Mouse (Mus musculus) embryonic facial prominence, embryonic 11.5 days (tissue): ENCODE measurements around the gene Rfxank. TPM values are rescaled to one million over a fixed set of nuclear protein-coding genes. Genes with fewer than 3 reads are reported as not detected.

Experiments
- ATAC-seq: fragments of 200-750 bp; cut with Nextera tagmentation; replicated peaks from 2 replicates; pipeline ENCODE4 v1.8.0; 2017; ENCODE audit warnings: low read depth; ENCODE audit not compliant: insufficient number of reproducible peaks, low FRiP score, low TSS enrichment
- DNase-seq: peaks from one replicate; pipeline ENCODE4 v3.0.0-alpha.2; 2015; ENCODE audit warnings: low spot score
- H3K27ac ChIP-seq: fragments of 300-500 bp; sonication (generic); replicated peaks from 2 replicates; pipeline ENCODE4 v1.5.1; 2014; ENCODE audit warnings: mild to moderate bottlenecking, low read depth, low read length, control low read depth
- H3K27me3 ChIP-seq: fragments of 300-500 bp; sonication (generic); 2 replicates; pipeline ENCODE4 v1.6.1; 2014; ENCODE audit warnings: mild to moderate bottlenecking, low read length, moderate library complexity, mixed read lengths; ENCODE audit not compliant: control insufficient read depth, insufficient read depth
- H3K36me3 ChIP-seq: fragments of 300-500 bp; sonication (generic); replicated peaks from 2 replicates; pipeline ENCODE4 v1.6.1; 2014; ENCODE audit warnings: low read depth, mild to moderate bottlenecking, low read length, moderate library complexity, mixed read lengths; ENCODE audit not compliant: control insufficient read depth, insufficient read depth
- H3K4me1 ChIP-seq: fragments of 300-500 bp; sonication (generic); 2 replicates; pipeline ENCODE4 v1.6.1; 2014; ENCODE audit warnings: low read length, mixed read lengths; ENCODE audit not compliant: control insufficient read depth, insufficient read depth
- H3K4me2 ChIP-seq: fragments of 300-500 bp; sonication (generic); 2 replicates; pipeline ENCODE4 v1.6.1; 2014; ENCODE audit warnings: low read depth, mild to moderate bottlenecking, control low read depth, low read length, moderate library complexity
- H3K4me3 ChIP-seq: fragments of 300-500 bp; sonication (generic); 2 replicates; pipeline ENCODE4 v1.5.1; 2014; ENCODE audit warnings: low read depth, low read length, control low read depth
- H3K9ac ChIP-seq: fragments of 300-500 bp; sonication (generic); replicated peaks from 2 replicates; pipeline ENCODE4 v1.6.1; 2014; ENCODE audit warnings: mild to moderate bottlenecking, control low read depth, low read length
- H3K9me3 ChIP-seq: fragments of 300-500 bp; sonication (generic); replicated peaks from 2 replicates; pipeline ENCODE4 v1.6.1; 2016; ENCODE audit warnings: mild to moderate bottlenecking, low read length, inconsistent platforms, mixed read lengths; ENCODE audit not compliant: control insufficient read depth
- WGBS: fragments of 180-500 bp; shearing (Covaris S2); extraction: QIAGEN DNeasy Blood & Tissue Kit; methylation state at CpG from one replicate; pipeline ENCODE4 v1.1.7; 2014; 5-methylcytosine and 5-hydroxymethylcytosine counted together
- polyA plus RNA-seq: library from polyadenylated mRNA; unstranded; fragments of >200 nt; fragmentation: Nextera tagmentation; extraction: Ambion mirVana; gene quantifications from 2 replicates; pipeline ENCODE4 v1.2.1, GENCODE M21; 2014

The Rfxank gene
- polyA plus RNA-seq, 1 experiment from 2014 or later: 17.0 TPM

GRCm38 (mm10) chr8:70173320-70173719, 34.4 kb upstream of the Rfxank start:
- Histone ChIP-seq H3K27me3 (no peaks in the 10 kb centered on the region), H3K9me3 (no peaks in the 10 kb centered on the region), H3K4me3 (no peak overlapping the region), H3K27ac (no peak overlapping the region), H3K4me1 (no peaks in the 10 kb centered on the region), H3K4me2 (no peak overlapping the region; the same call in 1 of the 2 replicates), H3K36me3 (no peaks in the 10 kb centered on the region), H3K9ac (no peak overlapping the region)
- DNase-seq (no peak), ATAC-seq (no peak)
- WGBS: 71% methylated on average over 5 of the region's 5 CpGs

GRCm38 (mm10) chr8:70172043-70172681, 33.2 kb upstream of the Rfxank start, which contains the start of gene Tmem161a:
TSS of gene Tmem161a (plus strand) at chr8:70172356.
- Histone ChIP-seq H3K36me3 (no peaks in the 10 kb centered on the region), H3K27ac (no peak within 1 kb of the TSS), H3K4me1 (no peaks in the 10 kb centered on the region), H3K4me3 (peak within 1 kb of the TSS; percentile 66), H3K9ac (peak within 1 kb of the TSS; percentile 74), H3K27me3 (no peaks in the 10 kb centered on the region), H3K9me3 (no peaks in the 10 kb centered on the region), H3K4me2 (peak within 1 kb of the TSS; percentile 45)
- WGBS: 2% methylated on average over 27 of the region's 27 CpGs
- ATAC-seq: peak; percentile 92
- peak; percentile 96 for DNase-seq

- 90% methylated on average over 7 of the region's 7 CpGs for WGBS
- H3K27me3 ChIP-seq: peaks cover 2% of the 10 kb centered on the region; the same call in 1 of the 2 replicates
- H3K4me3 ChIP-seq: no peak overlapping the region
- H3K27ac ChIP-seq: no peak overlapping the region
- no peak overlapping the region for H3K9ac ChIP-seq
- no peaks in the 10 kb centered on the region for H3K36me3 ChIP-seq
- no peak for DNase-seq
- no peaks in the 10 kb centered on the region for H3K9me3 ChIP-seq
- H3K4me1 ChIP-seq: no peaks in the 10 kb centered on the region
- no peak overlapping the region for H3K4me2 ChIP-seq
- no peak for ATAC-seq
Measured at GRCm38 (mm10) chr8:70171240-70171639, 32.3 kb upstream of the Rfxank start.

GRCm38 (mm10) chr8:70170748-70171147, 31.8 kb upstream of the Rfxank start:
- H3K27ac ChIP-seq: no peak overlapping the region
- no peak overlapping the region for H3K9ac ChIP-seq
- H3K9me3 ChIP-seq: no peaks in the 10 kb centered on the region
- H3K27me3 ChIP-seq: peaks cover 7% of the 10 kb centered on the region
- DNase-seq: no peak
- H3K4me1 ChIP-seq: no peaks in the 10 kb centered on the region
- H3K4me2 ChIP-seq: no peak overlapping the region
- WGBS: 85% methylated on average over 3 of the region's 3 CpGs
- no peaks in the 10 kb centered on the region for H3K36me3 ChIP-seq
- H3K4me3 ChIP-seq: no peak overlapping the region
- no peak for ATAC-seq

- Histone ChIP-seq H3K4me3 (no peak overlapping the region), H3K27ac (no peak overlapping the region), H3K4me1 (no peaks in the 10 kb centered on the region), H3K9me3 (no peaks in the 10 kb centered on the region), H3K4me2 (no peak overlapping the region), H3K36me3 (no peaks in the 10 kb centered on the region), H3K27me3 (peaks cover 14% of the 10 kb centered on the region), H3K9ac (no peak overlapping the region)
- ATAC-seq (no peak), DNase-seq (no peak)
- WGBS: 84% methylated on average over 3 of the region's 3 CpGs
Measured at GRCm38 (mm10) chr8:70170116-70170515, 31.2 kb upstream of the Rfxank start.

GRCm38 (mm10) chr8:70166504-70167110, 27.7 kb upstream of the Rfxank start:
- Histone ChIP-seq H3K9ac (peak overlapping the region; percentile 34; the same call in 1 of the 2 replicates), H3K4me2 (peak overlapping the region; percentile 40), H3K27me3 (peaks cover 15% of the 10 kb centered on the region), H3K4me3 (peak overlapping the region; percentile 14; the same call in 1 of the 2 replicates), H3K36me3 (no peaks in the 10 kb centered on the region), H3K4me1 (no peaks in the 10 kb centered on the region), H3K27ac (no peak overlapping the region), H3K9me3 (no peaks in the 10 kb centered on the region)
- ATAC-seq (peak; percentile 85), DNase-seq (peak; percentile 90)
- under 1% methylated on average over 21 of the region's 21 CpGs for WGBS

- no peak for ATAC-seq
- 82% methylated on average over 3 of the region's 3 CpGs for WGBS
- H3K27me3 ChIP-seq: peaks cover 15% of the 10 kb centered on the region
Measured at GRCm38 (mm10) chr8:70163316-70163715, 24.4 kb upstream of the Rfxank start.

GRCm38 (mm10) chr8:70160015-70160414, 21.1 kb upstream of the Rfxank start:
- Histone ChIP-seq H3K4me1 (no peaks in the 10 kb centered on the region), H3K4me2 (no peak overlapping the region), H3K9me3 (no peaks in the 10 kb centered on the region), H3K9ac (no peak overlapping the region), H3K27me3 (0 out of 2 replicates have a peak, but pooled peaks cover under 1% of the 10 kb centered on the region), H3K36me3 (no peaks in the 10 kb centered on the region), H3K27ac (no peak overlapping the region), H3K4me3 (no peak overlapping the region)
- no peak for DNase-seq
- ATAC-seq: no peak
- 60% methylated on average over 13 of the region's 13 CpGs for WGBS

More at GRCm38 (mm10) chr8:70163316-70163715, 24.4 kb upstream of the Rfxank start:
- Histone ChIP-seq H3K4me2 (no peak overlapping the region), H3K4me3 (no peak overlapping the region), H3K4me1 (no peaks in the 10 kb centered on the region), H3K9ac (no peak overlapping the region), H3K36me3 (no peaks in the 10 kb centered on the region), H3K9me3 (no peaks in the 10 kb centered on the region), H3K27ac (no peak overlapping the region)
- DNase-seq: no peak
